Mouse (Mus musculus) common myeloid progenitor, adult 5-6 weeks (primary cell): ENCODE data around the gene Hpca. TPM values are rescaled to one million over a fixed set of nuclear protein-coding genes. Genes with fewer than 3 reads are reported as not detected.

Experiments used
- ATAC-seq: replicated peaks from 2 replicates; pipeline ENCODE4 v1.8.0; 2016; ENCODE audit warnings: low read depth, mild to moderate bottlenecking, moderate TSS enrichment, inconsistent platforms; ENCODE audit not compliant: poor library complexity, severe bottlenecking
- total RNA-seq: library from RNA; stranded (forward); fragments of 200-1000, 187-1606 nt; gene quantifications from 2 replicates; pipeline ENCODE4 v1.2.3, GENCODE M21; 2017

Hpca gene
- total RNA-seq, 1 experiment from 2014 or later: 0.41 TPM

DNA sequence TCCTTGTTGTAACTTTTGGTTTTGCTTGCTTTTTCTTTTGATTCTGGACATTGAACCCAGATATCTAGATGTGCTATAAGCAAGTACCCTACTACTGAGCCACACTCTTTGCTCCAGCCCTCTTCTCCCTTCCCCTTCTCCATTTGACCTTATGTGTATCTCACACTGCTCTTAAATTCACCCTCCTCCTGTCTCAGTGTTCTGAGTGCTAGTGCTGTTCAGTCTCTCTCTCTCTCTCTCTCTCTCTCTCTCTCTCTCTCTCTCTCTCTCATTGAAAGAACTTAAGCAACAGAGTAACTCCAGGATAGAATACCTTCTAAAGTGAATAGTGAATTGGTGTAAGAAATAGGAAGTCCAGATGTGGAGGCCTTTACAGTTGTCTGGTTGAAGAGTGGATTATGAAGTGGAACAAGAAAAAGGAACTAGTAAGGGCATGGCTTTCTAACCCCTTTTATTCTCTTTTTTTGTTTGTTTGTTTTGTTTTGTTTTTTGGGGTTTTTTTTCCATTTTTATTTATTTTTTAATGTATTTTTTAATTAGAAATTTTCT lies 56.1 kb downstream of the Hpca start:
- ATAC-seq: peak; percentile 52

- no peak for ATAC-seq
Measured at GRCm38 (mm10) chr4:129062281-129063075, 59.4 kb downstream of the Hpca start.

Other genes with a start within 250 kb of the Hpca start
- gene Trim62, start 238.5 kb downstream of the Hpca start, total RNA-seq: 0.37 and 0.39 TPM in 2 replicates
- gene Azin2, start 159.6 kb downstream of the Hpca start, total RNA-seq: 1.1 and 1.6 TPM in 2 replicates
- gene Ak2, start 130.1 kb downstream of the Hpca start, total RNA-seq: 148 and 164 TPM in 2 replicates
- 33.2 and 35.7 TPM in 2 replicates for gene Rnf19b, start 63.8 kb downstream of the Hpca start, total RNA-seq
- not detected in 2 replicates for gene Tmem54, start 16.5 kb downstream of the Hpca start, total RNA-seq
- not detected in 2 replicates for gene Fndc5, start 15.0 kb upstream of the Hpca start, total RNA-seq
- 15.3 and 22.3 TPM in 2 replicates for gene S100pbp, start 67.7 kb upstream of the Hpca start, total RNA-seq
- gene Yars, start 67.7 kb upstream of the Hpca start, total RNA-seq: 50.9 and 62.3 TPM in 2 replicates
- 0.15 and 1.1 TPM in 2 replicates for gene C77080, start 139.4 kb upstream of the Hpca start, total RNA-seq
- gene Sync, start 165.6 kb upstream of the Hpca start, total RNA-seq: not detected in 2 replicates
- gene Rbbp4, start 213.3 kb upstream of the Hpca start, total RNA-seq: 120 and 139 TPM in 2 replicates
- 59.1 and 73.1 TPM in 2 replicates for gene Zbtb8os, start 213.7 kb upstream of the Hpca start, total RNA-seq